Mouse (Mus musculus) spleen, adult 2 months (tissue): ENCODE measurements at regions not wholly inside any gene's neighbourhood (a gene's known extent, or its start where the extent isn't known, plus 50 kb on each side); places are given as distances from the start of the nearest gene placed in this dataset.

Source experiments
- DNase-seq, 2 experiments: peaks; one replicate each; pipeline versions ENCODE4 v3.0.0 to v3.0.0-alpha.2; 2012 to 2021; ENCODE audit warnings: low spot score in 2 of 2, low read depth in 1 of 2
- H3K27ac ChIP-seq: fragments of 200-500 bp; 2 replicates; pipeline ENCODE4 v1.5.1; 2012; ENCODE audit warnings: low read length, inconsistent platforms; ENCODE audit not compliant: insufficient read depth
- H3K27me3 ChIP-seq: fragments of 200-500 bp; 2 replicates; pipeline ENCODE4 v1.6.1; 2012; ENCODE audit warnings: mild to moderate bottlenecking, moderate library complexity, low read length, inconsistent platforms; ENCODE audit not compliant: control insufficient read depth, insufficient read depth
- H3K36me3 ChIP-seq: fragments of 200-500 bp; 2 replicates; pipeline ENCODE4 v1.6.1; 2012; ENCODE audit warnings: mild to moderate bottlenecking, low read length, inconsistent platforms; ENCODE audit not compliant: control insufficient read depth, insufficient read depth
- H3K4me1 ChIP-seq: fragments of 200-500 bp; 2 replicates; pipeline ENCODE4 v1.6.1; 2011; ENCODE audit warnings: inconsistent platforms; ENCODE audit not compliant: control insufficient read depth, insufficient read depth, insufficient read length
- H3K4me3 ChIP-seq: fragments of 200-500 bp; 2 replicates; pipeline ENCODE4 v1.5.1; 2011; ENCODE audit warnings: mild to moderate bottlenecking, inconsistent platforms; ENCODE audit not compliant: insufficient read depth, insufficient read length; ENCODE audit errors: extremely low read depth
- CTCF ChIP-seq: fragments of 200-500 bp; IDR thresholded peaks from 2 replicates; pipeline ENCODE4 v1.5.1; 2011; ENCODE audit warnings: mild to moderate bottlenecking, inconsistent platforms; ENCODE audit not compliant: insufficient read depth, insufficient read length, insufficient replicate concordance; ENCODE audit errors: extremely low read depth
- POLR2A ChIP-seq: fragments of 200-500 bp; IDR thresholded peaks from 2 replicates; pipeline ENCODE4 v1.6.1; 2011; ENCODE audit warnings: low read depth, low read length, inconsistent platforms
- WGBS: fragments of 180-500 bp; shearing (Covaris S2); methylation state at CpG from one replicate; pipeline ENCODE4 v1.1.7; 2018; 5-methylcytosine and 5-hydroxymethylcytosine counted together

GRCm38 (mm10) chr12:85527011-85527410, 53.3 kb downstream of the Fos start:
- H3K27me3 ChIP-seq: no peaks in the 10 kb centered on the region

GRCm38 (mm10) chr12:85531638-85532037, 57.9 kb downstream of the Fos start:
- Histone ChIP-seq H3K27me3 (no peaks in the 10 kb centered on the region), H3K4me1 (peaks cover 4% of the 10 kb centered on the region; the same call in 1 of the 2 replicates), H3K36me3 (no peaks in the 10 kb centered on the region), H3K27ac (no peak overlapping the region), H3K4me3 (no peak overlapping the region)
- WGBS: 89% methylated on average over 1 of the region's 1 CpGs
- TF ChIP-seq POLR2A (no peak), CTCF (no peak)
- no peak for DNase-seq

More at GRCm38 (mm10) chr12:85527011-85527410, 53.3 kb downstream of the Fos start:
- WGBS: 96% methylated on average over 9 of the region's 9 CpGs
- H3K27ac ChIP-seq: no peak overlapping the region
- H3K4me3 ChIP-seq: no peak overlapping the region
- no peak for DNase-seq
- no peaks in the 10 kb centered on the region; the same call in 1 of the 2 replicates for H3K4me1 ChIP-seq
- no peak for TF ChIP-seq CTCF
- no peak for TF ChIP-seq POLR2A
- no peaks in the 10 kb centered on the region for H3K36me3 ChIP-seq

GRCm38 (mm10) chr12:85532221-85532612, 58.5 kb downstream of the Fos start:
- 69% methylated on average over 3 of the region's 3 CpGs for WGBS
- H3K27ac ChIP-seq: peak overlapping the region; percentile 66
- DNase-seq: no peak

GRCm38 (mm10) chr12:85532613-85533460, 59.1 kb downstream of the Fos start:
- H3K36me3 ChIP-seq: no peaks in the 10 kb centered on the region
- H3K27ac ChIP-seq: peak overlapping the region; percentile 61
- H3K4me3 ChIP-seq: no peak overlapping the region
- DNase-seq: peak; percentile 19 to 51
- TF ChIP-seq CTCF: no peak
- no peak for TF ChIP-seq POLR2A
- peaks cover 4% of the 10 kb centered on the region; the same call in 1 of the 2 replicates for H3K4me1 ChIP-seq
- WGBS: 17% methylated on average over 14 of the region's 14 CpGs
- H3K27me3 ChIP-seq: no peaks in the 10 kb centered on the region

More at GRCm38 (mm10) chr12:85532221-85532612, 58.5 kb downstream of the Fos start:
- Histone ChIP-seq H3K4me1 (peaks cover 4% of the 10 kb centered on the region; the same call in 1 of the 2 replicates), H3K27me3 (no peaks in the 10 kb centered on the region), H3K4me3 (no peak overlapping the region), H3K36me3 (no peaks in the 10 kb centered on the region)
- no peak for TF ChIP-seq POLR2A
- TF ChIP-seq CTCF: no peak

GRCm38 (mm10) chr12:85533603-85534002, 59.9 kb downstream of the Fos start:
- TF ChIP-seq CTCF (no peak), POLR2A (no peak)
- Histone ChIP-seq H3K27me3 (no peaks in the 10 kb centered on the region), H3K36me3 (no peaks in the 10 kb centered on the region), H3K4me3 (no peak overlapping the region), H3K4me1 (peaks cover 4% of the 10 kb centered on the region; the same call in 1 of the 2 replicates), H3K27ac (peak overlapping the region; percentile 30; the same call in 1 of the 2 replicates)
- no peak for DNase-seq
- WGBS: 87% methylated on average over 3 of the region's 3 CpGs

GRCm38 (mm10) chr12:85539423-85539822, 59.4 kb upstream of the Jdp2 start:
- Histone ChIP-seq H3K27me3 (no peaks in the 10 kb centered on the region), H3K4me1 (no peaks in the 10 kb centered on the region; the same call in 1 of the 2 replicates), H3K4me3 (no peak overlapping the region), H3K36me3 (no peaks in the 10 kb centered on the region), H3K27ac (no peak overlapping the region)
- 74% methylated on average over 7 of the region's 7 CpGs for WGBS
- TF ChIP-seq CTCF: no peak
- DNase-seq: no peak

- no peaks in the 10 kb centered on the region for H3K27me3 ChIP-seq
- no peaks in the 10 kb centered on the region for H3K36me3 ChIP-seq
- no peak for TF ChIP-seq POLR2A
- TF ChIP-seq CTCF: no peak
- DNase-seq: no peak
- no peak overlapping the region for H3K27ac ChIP-seq
- 20% methylated on average over 3 of the region's 3 CpGs for WGBS
- peaks cover 3% of the 10 kb centered on the region; the same call in 1 of the 2 replicates for H3K4me1 ChIP-seq
- no peak overlapping the region for H3K4me3 ChIP-seq
Measured at GRCm38 (mm10) chr12:85541153-85541552, 57.7 kb upstream of the Jdp2 start.
